Mouse (Mus musculus): Measurements from ENCODE around the gene Shkbp1. TPM values are rescaled to one million over a fixed set of nuclear protein-coding genes. Genes with fewer than 3 reads are reported as not detected.

Shkbp1 gene
- total and polyA plus RNA-seq, 3 experiments, result 23.3 to 62.8 (median 30.8) TPM

DNA sequence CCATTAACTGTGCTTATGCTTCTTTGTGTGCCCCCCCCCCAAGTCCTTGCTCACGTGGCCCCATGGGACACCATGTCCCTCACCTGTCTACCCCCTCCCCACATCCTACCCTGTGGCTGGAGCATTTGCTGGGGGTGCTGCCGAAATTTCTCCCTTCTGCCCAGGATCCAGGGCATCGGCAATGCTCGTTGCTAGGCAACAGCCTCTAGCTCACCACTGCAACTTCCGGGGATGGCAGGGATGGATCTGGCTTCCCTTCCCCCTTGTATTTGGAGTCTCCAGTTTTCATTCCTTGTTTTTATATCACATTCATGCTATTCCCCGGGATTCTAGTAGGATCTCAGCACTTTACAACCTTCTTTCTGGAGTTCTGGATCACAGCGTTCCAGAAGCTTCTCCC lies 16.3 kb downstream of the Shkbp1 start:
- H3K36me3 ChIP-seq (replicated peaks in 1 of 2; ENCODE audit: control insufficient read depth in 1 of 2, insufficient read depth in 1 of 2, low read length in 1 of 2), result peaks cover 7 to 26% of the 10 kb centered on the region in 2 experiments
- H3K79me2 ChIP-seq (replicated peaks; ENCODE audit: control insufficient read depth, extremely low read depth, insufficient read depth, poor library complexity, severe bottlenecking), result no peaks in the 10 kb centered on the region
- H3K4me1 ChIP-seq (ENCODE audit: control insufficient read depth in 1 of 2, insufficient read depth in 2 of 2), result peaks cover 7 to 30% of the 10 kb centered on the region in 2 experiments
- in situ Hi-C loops (cut with MboI; ENCODE audit: low pct_ligation_motif_present, low pct_unique_long_range_greater_than_20kb, low sequenced_read_pairs) (loop anchor here (5.0 to 10.0 kb wide), 2 partner anchors 48 to 185 kb away; partner anchors contain the start of gene Hipk4), dilution Hi-C loops (cut with MboI; ENCODE audit: extremely low pct_ligation_motif_present, extremely low pct_unique_long_range_greater_than_20kb, low sequenced_read_pairs) (no loop called here)
- no peak overlapping the region for H3K9ac ChIP-seq (ENCODE audit: insufficient read depth, low read depth)
- H3K4me3 ChIP-seq (replicated peaks in 1 of 3; ENCODE audit: low read depth in 2 of 3, low read length in 2 of 3, poor library complexity in 1 of 3), result no peak overlapping the region
- no peak overlapping the region for H3K27ac ChIP-seq (ENCODE audit: insufficient read depth, low read depth)
- DNase-seq (ENCODE audit: extremely low read depth), result no peak
- H3K27me3 ChIP-seq (replicated peaks), result peaks cover 33% of the 10 kb centered on the region
- H3K9me3 ChIP-seq (replicated peaks; ENCODE audit: low read length), result no peaks in the 10 kb centered on the region
- H3K4me2 ChIP-seq (ENCODE audit: insufficient read depth, low read depth, poor library complexity, severe bottlenecking), result no peak overlapping the region
- no peak for TF ChIP-seq BHLHE40 (IDR thresholded peaks at IDR 0.05; ENCODE audit: low read depth, low read length)
- no peak for TF ChIP-seq JUND (conservative IDR thresholded peaks at IDR 0.05; ENCODE audit: low read depth, low read length)
- TF ChIP-seq MAX (IDR thresholded peaks at IDR 0.05; ENCODE audit: low read length), result no peak
- no peak for TF ChIP-seq MYC (IDR thresholded peaks at IDR 0.05; ENCODE audit: low read depth, low read length)

DNA sequence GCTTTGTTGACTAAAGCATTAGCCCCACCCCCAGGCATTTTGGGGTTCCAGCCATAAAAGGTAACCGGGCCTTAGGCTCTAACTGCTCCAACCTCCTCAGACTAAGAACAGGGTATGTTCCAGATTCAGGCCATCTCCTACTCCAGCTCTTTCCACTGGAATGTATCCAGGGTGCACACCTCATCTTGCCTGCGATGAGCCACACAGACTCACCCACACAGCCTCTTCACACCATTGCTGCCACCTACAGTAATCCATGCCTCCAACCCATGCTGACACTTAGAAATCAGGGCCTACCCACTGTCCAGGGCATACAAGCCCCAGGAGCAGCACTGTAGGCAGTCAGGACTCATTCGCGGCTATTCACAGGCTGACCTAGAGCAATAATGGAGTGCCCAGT lies 16.7 kb downstream of the Shkbp1 start:
- dilution Hi-C loops (cut with MboI; ENCODE audit: extremely low pct_ligation_motif_present, extremely low pct_unique_long_range_greater_than_20kb, low sequenced_read_pairs) (no loop called here), in situ Hi-C loops (cut with MboI; ENCODE audit: low pct_ligation_motif_present, low pct_unique_long_range_greater_than_20kb, low sequenced_read_pairs) (loop anchor here (5.0 to 10.0 kb wide), 2 partner anchors 48 to 186 kb away; partner anchors contain the start of gene Hipk4)
- Histone ChIP-seq H3K4me3 (replicated peaks in 1 of 3; ENCODE audit: low read depth in 2 of 3, low read length in 2 of 3, poor library complexity in 1 of 3) (no peak overlapping the region), H3K79me2 (replicated peaks; ENCODE audit: control insufficient read depth, extremely low read depth, insufficient read depth, poor library complexity, severe bottlenecking) (no peaks in the 10 kb centered on the region), H3K4me1 (ENCODE audit: control insufficient read depth in 1 of 2, insufficient read depth in 2 of 2) (peaks cover 7 to 30% of the 10 kb centered on the region in 2 experiments), H3K27ac (ENCODE audit: insufficient read depth, low read depth) (no peak overlapping the region), H3K4me2 (ENCODE audit: insufficient read depth, low read depth, poor library complexity, severe bottlenecking) (no peak overlapping the region), H3K9me3 (replicated peaks; ENCODE audit: low read length) (no peaks in the 10 kb centered on the region), H3K27me3 (replicated peaks) (peaks cover 37% of the 10 kb centered on the region), H3K9ac (ENCODE audit: insufficient read depth, low read depth) (no peak overlapping the region), H3K36me3 (replicated peaks in 1 of 2; ENCODE audit: control insufficient read depth in 1 of 2, insufficient read depth in 1 of 2, low read length in 1 of 2) (peaks cover 3 to 22% of the 10 kb centered on the region in 2 experiments)
- DNase-seq (ENCODE audit: extremely low read depth), result no peak
- TF ChIP-seq ZKSCAN1 (IDR thresholded peaks at IDR 0.05; ENCODE audit: borderline replicate concordance, low read depth, low read length) (no peak), RAD21 (IDR thresholded peaks at IDR 0.05; ENCODE audit: low read depth, low read length) (no peak), NRF1 (IDR thresholded peaks at IDR 0.05; ENCODE audit: low read depth, low read length) (no peak), CHD2 (IDR thresholded peaks at IDR 0.05; ENCODE audit: low read length) (no peak), MXI1 (IDR thresholded peaks at IDR 0.05; ENCODE audit: low read depth, low read length) (no peak), POLR2A (IDR thresholded peaks at IDR 0.05; ENCODE audit: low read depth, low read length) (no peak), KAT2A (IDR thresholded peaks at IDR 0.05; ENCODE audit: insufficient replicate concordance, low read length) (no peak), ZMIZ1 (IDR thresholded peaks at IDR 0.05; ENCODE audit: low read depth, low read length) (no peak), RCOR1 (conservative IDR thresholded peaks at IDR 0.05; ENCODE audit: low read depth, low read length) (no peak), ELF1 (IDR thresholded peaks at IDR 0.05; ENCODE audit: low read depth, low read length) (no peak), JUND (conservative IDR thresholded peaks at IDR 0.05; ENCODE audit: low read depth, low read length) (no peak)

Measured in CH12.LX (cell line).